Mouse (Mus musculus) adrenal gland, postnatal 25 days (tissue): ENCODE measurements around the gene Tecta. TPM values are rescaled to one million over a fixed set of nuclear protein-coding genes. Genes with fewer than 3 reads are reported as not detected.

Experiments used
- DNase-seq: peaks from one replicate; pipeline ENCODE4 v3.0.0; 2021; ENCODE audit warnings: mixed read lengths
- microRNA-seq, 2 experiments: library from miRNA; unstranded; fragments of <30 nt; microRNA quantifications; one replicate each; pipeline ENCODE4 v1.2.0; 2021
- total RNA-seq: library from RNA; stranded (reverse); gene quantifications from 2 replicates; pipeline ENCODE4 v1.2.3, GENCODE M21; 2021

The Tecta gene
- total RNA-seq, 1 experiment from 2014 or later: 0.27 TPM

- DNase-seq: no peak
These were observed 81.2 kb downstream of the Tecta start for GRCm38 (mm10) chr9:42318455-42318987.

GRCm38 (mm10) chr9:42317337-42317736 lies 82.4 kb downstream of the Tecta start:
- no peak for DNase-seq

- no peak for DNase-seq
These were observed 83.9 kb downstream of the Tecta start for GRCm38 (mm10) chr9:42315816-42316215.

GRCm38 (mm10) chr9:42314959-42315358 lies 84.8 kb downstream of the Tecta start:
- DNase-seq: no peak

- no peak for DNase-seq
These were observed 85.3 kb downstream of the Tecta start for GRCm38 (mm10) chr9:42314388-42314787.

- no peak for DNase-seq
These were observed 85.9 kb downstream of the Tecta start for GRCm38 (mm10) chr9:42313872-42314271.

GRCm38 (mm10) chr9:42311311-42311710 lies 88.4 kb downstream of the Tecta start:
- no peak for DNase-seq

GRCm38 (mm10) chr9:42303894-42304293 lies 95.8 kb downstream of the Tecta start:
- DNase-seq: peak; percentile 39

GRCm38 (mm10) chr9:42301082-42301633 lies 98.6 kb downstream of the Tecta start:
- DNase-seq: no peak

GRCm38 (mm10) chr9:42296297-42296922 lies 103.3 kb downstream of the Tecta start:
- no peak for DNase-seq

- DNase-seq: no peak
These were observed 105.6 kb downstream of the Tecta start for GRCm38 (mm10) chr9:42294131-42294530.

- DNase-seq: no peak
These were observed 106.1 kb downstream of the Tecta start for GRCm38 (mm10) chr9:42293596-42293995.

GRCm38 (mm10) chr9:42293051-42293450 lies 106.7 kb downstream of the Tecta start:
- DNase-seq: no peak

- DNase-seq: no peak
These were observed 120.1 kb downstream of the Tecta start for GRCm38 (mm10) chr9:42279676-42280075.

Small RNA genes within 50 kb of the gene (microRNA-seq; reads per million reads assigned to microRNA genes)
- 0 to 0.34 reads per million in 2 experiments for gene Gm44311

Other genes starting within 250 kb of the Tecta start
- 119 and 172 TPM in 2 replicates for gene Sc5d, start 135.7 kb downstream of the Tecta start, total RNA-seq
- 58.0 and 90.5 TPM in 2 replicates for gene Tbcel, start 107.9 kb upstream of the Tecta start, total RNA-seq